Mouse (Mus musculus) kidney, postnatal 0 days (tissue): ENCODE measurements around the gene Znrf3. TPM values are rescaled to one million over a fixed set of nuclear protein-coding genes. Genes with fewer than 3 reads are reported as not detected.

Source experiments
- ATAC-seq: fragments of 200-750 bp; cut with Nextera tagmentation; replicated peaks from 2 replicates; pipeline ENCODE4 v1.8.0; 2017; ENCODE audit warnings: low read depth, moderate number of reproducible peaks, moderate TSS enrichment, moderate library complexity; ENCODE audit not compliant: low FRiP score
- DNase-seq: peaks from one replicate; pipeline ENCODE4 v3.0.0-alpha.2; 2016; ENCODE audit warnings: low spot score
- H3K27ac ChIP-seq: fragments of 300-500 bp; sonication (generic); 2 replicates; pipeline ENCODE4 v1.5.1; 2014; ENCODE audit warnings: mild to moderate bottlenecking
- H3K27me3 ChIP-seq: fragments of 300-500 bp; sonication (generic); 2 replicates; pipeline ENCODE4 v1.6.1; 2014; ENCODE audit warnings: low read length, mixed read lengths; ENCODE audit not compliant: insufficient read depth
- H3K36me3 ChIP-seq: fragments of 300-500 bp; sonication (generic); 2 replicates; pipeline ENCODE4 v1.6.1; 2014; ENCODE audit warnings: low read length, mixed read lengths; ENCODE audit not compliant: insufficient read depth
- H3K4me1 ChIP-seq: fragments of 300-500 bp; sonication (generic); replicated peaks from 2 replicates; pipeline ENCODE4 v1.6.1; 2014; ENCODE audit warnings: antibody characterized with exemption, low read length, mixed read lengths; ENCODE audit not compliant: insufficient read depth
- H3K4me2 ChIP-seq: fragments of 300-500 bp; sonication (generic); 2 replicates; pipeline ENCODE4 v1.6.1; 2014; ENCODE audit warnings: mild to moderate bottlenecking, low read length, moderate library complexity, mixed read lengths
- H3K4me3 ChIP-seq: fragments of 300-500 bp; sonication (generic); replicated peaks from 2 replicates; pipeline ENCODE4 v1.5.1; 2014; ENCODE audit warnings: low read depth, low read length
- H3K9ac ChIP-seq: fragments of 300-500 bp; sonication (generic); 2 replicates; pipeline ENCODE4 v1.6.1; 2014; ENCODE audit warnings: low read depth, low read length
- H3K9me3 ChIP-seq: fragments of 300-500 bp; sonication (generic); replicated peaks from 2 replicates; pipeline ENCODE4 v1.6.1; 2016; ENCODE audit warnings: low read length, inconsistent platforms, mixed read lengths
- CTCF ChIP-seq: IDR thresholded peaks from 2 replicates; pipeline ENCODE4 v1.5.1; 2016; ENCODE audit warnings: antibody characterized with exemption, low read depth, mild to moderate bottlenecking, moderate library complexity
- WGBS: fragments of 180-500 bp; shearing (Covaris S2); extraction: QIAGEN DNeasy Blood & Tissue Kit; methylation state at CpG from one replicate; pipeline ENCODE4 v1.1.7; 2014; 5-methylcytosine and 5-hydroxymethylcytosine counted together
- polyA plus RNA-seq: library from polyadenylated mRNA; unstranded; fragments of >200 nt; fragmentation: Nextera tagmentation; extraction: Ambion mirVana; gene quantifications from 2 replicates; pipeline ENCODE4 v1.2.1, GENCODE M21; 2015

Gene Znrf3
- polyA plus RNA-seq, 1 experiment from 2014 or later = 13.3 TPM

GRCm38 (mm10) chr11:5411577-5411976 is 33.1 kb downstream of the Znrf3 start:
- H3K27me3 ChIP-seq = no peaks in the 10 kb centered on the region
- DNase-seq (peak; percentile 52), ATAC-seq (peak; percentile 52)
- peak overlapping the region; percentile 36; the same call in 1 of the 2 replicates for H3K27ac ChIP-seq
- H3K36me3 ChIP-seq = no peaks in the 10 kb centered on the region
- no peak for TF ChIP-seq CTCF
- H3K4me3 ChIP-seq = no peak overlapping the region
- 37% methylated on average over 9 of the region's 9 CpGs for WGBS
- H3K4me1 ChIP-seq = peaks cover 43% of the 10 kb centered on the region
- H3K4me2 ChIP-seq = no peak overlapping the region
- no peaks in the 10 kb centered on the region for H3K9me3 ChIP-seq
- H3K9ac ChIP-seq = no peak overlapping the region

- 45% methylated on average over 2 of the region's 2 CpGs for WGBS
- no peak for TF ChIP-seq CTCF
- no peak for ATAC-seq
- Histone ChIP-seq H3K4me3 (no peak overlapping the region), H3K4me1 (peaks cover 15% of the 10 kb centered on the region), H3K4me2 (no peak overlapping the region), H3K27me3 (no peaks in the 10 kb centered on the region), H3K9me3 (no peaks in the 10 kb centered on the region), H3K36me3 (no peaks in the 10 kb centered on the region), H3K9ac (no peak overlapping the region), H3K27ac (peak overlapping the region; percentile 54; the same call in 1 of the 2 replicates)
- no peak for DNase-seq
Observed at GRCm38 (mm10) chr11:5404180-5404579, 40.5 kb downstream of the Znrf3 start.

GRCm38 (mm10) chr11:5402127-5402733 is 42.4 kb downstream of the Znrf3 start:
- no peak overlapping the region for H3K9ac ChIP-seq
- H3K27me3 ChIP-seq = no peaks in the 10 kb centered on the region
- H3K9me3 ChIP-seq = no peaks in the 10 kb centered on the region
- DNase-seq = no peak
- H3K4me2 ChIP-seq = no peak overlapping the region
- TF ChIP-seq CTCF = no peak
- H3K4me3 ChIP-seq = no peak overlapping the region
- H3K4me1 ChIP-seq = peaks cover 15% of the 10 kb centered on the region
- no peak overlapping the region for H3K27ac ChIP-seq
- H3K36me3 ChIP-seq = no peaks in the 10 kb centered on the region
- ATAC-seq = no peak
- WGBS = 51% methylated on average over 4 of the region's 4 CpGs

- 55% methylated on average over 3 of the region's 3 CpGs for WGBS
- H3K9ac ChIP-seq = no peak overlapping the region
- no peak overlapping the region for H3K4me3 ChIP-seq
- no peak for DNase-seq
- no peaks in the 10 kb centered on the region for H3K36me3 ChIP-seq
- ATAC-seq = no peak
- H3K9me3 ChIP-seq = no peaks in the 10 kb centered on the region
- peaks cover 6% of the 10 kb centered on the region; the same call in 1 of the 2 replicates for H3K4me1 ChIP-seq
- TF ChIP-seq CTCF = no peak
- H3K27ac ChIP-seq = no peak overlapping the region
- H3K4me2 ChIP-seq = no peak overlapping the region
- no peaks in the 10 kb centered on the region for H3K27me3 ChIP-seq
Observed at GRCm38 (mm10) chr11:5398301-5399053, 46.2 kb downstream of the Znrf3 start.

GRCm38 (mm10) chr11:5390969-5391831 is 53.4 kb downstream of the Znrf3 start:
- Histone ChIP-seq H3K9ac (no peak overlapping the region), H3K4me2 (no peak overlapping the region), H3K9me3 (no peaks in the 10 kb centered on the region), H3K27me3 (no peaks in the 10 kb centered on the region), H3K4me1 (peaks cover 11% of the 10 kb centered on the region; the same call in 1 of the 2 replicates), H3K36me3 (no peaks in the 10 kb centered on the region), H3K4me3 (no peak overlapping the region), H3K27ac (no peak overlapping the region)
- no peak for ATAC-seq
- 24% methylated on average over 4 of the region's 4 CpGs for WGBS
- no peak for TF ChIP-seq CTCF
- no peak for DNase-seq

GRCm38 (mm10) chr11:5382652-5383051 is 62.0 kb downstream of the Znrf3 start:
- no peak overlapping the region for H3K9ac ChIP-seq
- ATAC-seq (no peak), DNase-seq (no peak)
- 45% methylated on average over 2 of the region's 2 CpGs for WGBS
- no peak for TF ChIP-seq CTCF
- H3K27me3 ChIP-seq = no peaks in the 10 kb centered on the region
- H3K27ac ChIP-seq = no peak overlapping the region
- H3K9me3 ChIP-seq = no peaks in the 10 kb centered on the region
- no peaks in the 10 kb centered on the region for H3K36me3 ChIP-seq
- no peak overlapping the region for H3K4me2 ChIP-seq
- H3K4me1 ChIP-seq = peaks cover 3% of the 10 kb centered on the region; the same call in 1 of the 2 replicates
- no peak overlapping the region for H3K4me3 ChIP-seq
